Mouse (Mus musculus) frontal cortex, postnatal 14 days (tissue): Measurements from ENCODE around the gene Gm11492.

Experiments used
- DNase-seq, 2 experiments: peaks; one replicate each; pipeline ENCODE4 v3.0.0; 2022; ENCODE audit warnings: low spot score in 2 of 2

The Gm11492 gene

GRCm38 (mm10) chr11:87578963-87579601 is 12.6 kb downstream of the Gm11492 start:
- peak in 1 of 2 experiments; percentile 40 for DNase-seq

DNA sequence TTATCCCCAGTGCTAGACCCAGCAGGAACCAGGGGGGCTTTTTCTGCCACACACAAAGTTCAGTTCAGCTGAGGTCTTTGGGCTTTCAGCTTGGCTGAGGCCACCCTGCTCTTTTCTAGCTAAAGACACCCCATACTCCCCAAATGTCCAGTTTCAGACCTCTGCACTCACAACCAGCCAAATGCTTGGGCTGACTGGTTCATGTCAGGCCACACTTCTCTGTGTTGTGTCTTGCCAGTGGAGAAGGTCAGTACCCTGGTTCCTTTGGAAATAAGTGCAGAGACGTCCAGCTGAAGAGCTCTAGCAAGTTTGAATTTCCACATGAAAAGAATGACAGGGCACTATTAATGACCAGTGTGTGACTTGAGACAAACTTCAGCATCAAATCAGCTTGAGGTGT is 13.3 kb downstream of the Gm11492 start:
- no peak for DNase-seq

- no peak for DNase-seq
Observed at GRCm38 (mm10) chr11:87580543-87581085, 14.2 kb downstream of the Gm11492 start.

DNA sequence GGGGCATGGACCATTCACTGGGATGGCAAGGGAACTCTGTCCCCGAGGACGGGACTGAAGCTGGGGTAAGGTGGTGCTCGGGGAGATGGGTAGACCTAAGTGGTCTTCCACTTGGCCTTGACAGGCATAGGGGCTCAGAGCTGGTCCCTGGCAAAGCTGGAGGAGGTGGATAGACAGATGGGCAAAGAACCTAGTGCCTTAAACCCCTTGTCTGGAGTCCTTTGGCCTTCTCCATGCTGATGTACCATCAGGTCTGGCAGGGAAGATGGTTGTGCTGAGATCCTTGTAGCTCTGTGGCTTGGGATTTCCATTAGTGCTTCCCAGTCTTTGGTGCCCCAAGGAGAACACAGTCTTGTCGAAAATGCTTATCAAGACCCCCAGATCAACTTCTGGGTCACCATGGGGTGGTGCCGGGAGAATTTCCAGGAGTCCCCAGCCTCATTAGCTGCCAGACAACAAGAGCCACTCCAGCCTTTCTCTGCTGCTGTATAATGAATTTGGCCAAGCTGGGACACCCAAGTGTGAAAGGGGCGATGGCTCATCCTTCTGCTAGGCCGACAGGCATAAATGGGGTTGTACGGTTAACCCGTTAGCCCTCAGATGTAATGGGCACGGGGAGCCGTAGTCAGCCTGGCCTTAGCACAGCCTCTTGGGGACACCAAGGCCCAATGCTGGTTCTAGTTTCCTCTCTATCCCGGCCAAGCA is 14.9 kb downstream of the Gm11492 start:
- no peak for DNase-seq

DNA sequence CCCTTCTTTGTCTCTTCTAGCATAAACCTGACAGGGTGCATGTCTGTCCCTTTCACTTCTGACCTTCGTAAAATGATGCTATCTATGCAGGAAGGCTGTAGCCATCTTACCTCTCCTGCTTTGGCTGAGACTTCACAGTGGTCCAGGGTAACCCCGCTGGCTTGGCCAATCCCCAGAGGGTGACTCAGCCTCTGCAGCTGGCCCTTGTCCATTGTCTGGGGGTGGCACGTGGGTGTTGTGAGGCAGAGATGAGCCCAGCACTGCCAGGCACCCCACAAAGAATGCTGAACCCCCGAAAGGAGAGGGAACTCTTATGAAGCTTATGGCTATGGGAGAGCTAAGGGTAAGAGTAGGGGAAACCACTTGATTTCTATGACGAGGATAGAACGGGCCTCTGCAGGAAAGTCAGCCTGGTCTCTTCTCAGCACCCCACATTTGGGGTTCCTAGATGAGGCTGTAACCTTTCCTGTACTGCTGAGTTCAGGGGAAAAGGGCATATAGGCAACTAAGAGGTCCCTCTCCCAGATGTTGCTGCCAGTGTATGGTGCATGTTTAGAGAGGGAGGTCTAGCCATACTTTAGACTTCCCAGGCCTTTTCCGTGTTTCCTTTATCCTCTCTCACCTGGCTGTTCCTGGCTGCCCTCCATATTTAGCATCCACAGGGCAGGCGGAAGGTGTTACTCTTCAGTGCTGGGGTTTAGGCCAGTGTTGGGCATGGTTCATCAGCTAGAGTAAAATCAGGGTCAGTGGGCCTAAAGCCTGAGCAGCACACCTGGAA is 15.7 kb downstream of the Gm11492 start:
- no peak for DNase-seq

GRCm38 (mm10) chr11:87583291-87584034 is 17.0 kb downstream of the Gm11492 start:
- no peak for DNase-seq

DNA sequence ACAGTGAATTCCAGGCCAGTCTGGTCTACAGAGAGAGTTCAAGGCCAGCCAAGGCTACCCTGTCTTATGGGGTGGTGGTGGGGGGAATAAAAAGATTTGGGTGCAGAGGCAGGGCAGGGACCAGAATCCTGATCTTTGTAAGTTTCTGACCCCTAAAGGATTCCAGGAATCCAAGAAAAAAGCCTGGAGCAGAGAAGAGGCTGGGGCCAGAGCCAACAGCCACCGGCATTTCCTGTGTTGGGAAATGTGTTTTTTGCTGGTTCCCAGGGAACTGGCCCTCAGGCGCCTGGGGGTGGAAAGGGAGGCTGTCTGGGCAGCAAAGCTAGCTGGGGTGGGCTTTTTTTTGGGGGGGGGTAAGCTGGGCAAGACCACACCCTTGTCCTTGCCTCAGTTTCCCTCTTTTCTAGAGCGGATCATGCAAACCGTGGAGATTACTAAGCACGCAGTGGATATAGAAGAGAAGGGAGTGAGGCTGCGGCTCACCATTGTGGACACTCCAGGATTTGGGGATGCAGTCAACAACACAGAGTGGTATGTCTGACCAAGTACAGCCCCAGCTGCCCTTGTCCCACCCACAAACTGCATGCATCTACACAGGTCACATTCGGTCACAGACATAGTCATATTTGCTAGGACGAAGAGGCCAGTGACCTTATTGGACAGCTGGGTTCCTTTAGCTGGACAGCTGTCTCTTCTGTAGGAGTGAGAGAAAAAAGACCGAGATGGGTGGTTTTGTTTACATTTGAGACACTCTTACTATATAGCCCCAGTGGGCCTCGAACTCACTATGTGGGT is 18.5 kb downstream of the Gm11492 start:
- DNase-seq = no peak

GRCm38 (mm10) chr11:87587211-87587874 is 20.9 kb downstream of the Gm11492 start:
- DNase-seq = no peak

DNA sequence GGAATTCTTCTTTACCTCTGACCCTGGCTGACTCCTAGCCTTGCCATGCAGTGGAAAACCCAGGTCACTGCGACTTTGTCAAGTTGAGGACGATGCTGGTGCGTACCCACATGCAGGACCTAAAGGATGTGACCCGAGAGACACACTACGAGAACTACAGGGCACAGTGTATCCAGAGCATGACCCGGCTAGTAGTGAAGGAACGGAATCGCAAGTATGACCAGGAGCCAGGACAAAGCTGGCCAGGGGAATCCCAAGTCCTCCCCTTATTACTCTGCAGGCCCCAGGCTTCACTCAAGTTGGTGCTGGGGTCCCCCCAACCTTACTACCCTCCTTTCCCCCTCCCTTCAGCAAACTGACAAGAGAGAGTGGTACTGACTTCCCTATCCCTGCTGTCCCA is 23.2 kb downstream of the Gm11492 start:
- no peak for DNase-seq

- DNase-seq = no peak
Observed at GRCm38 (mm10) chr11:87590841-87591525, 24.5 kb downstream of the Gm11492 start.

DNA sequence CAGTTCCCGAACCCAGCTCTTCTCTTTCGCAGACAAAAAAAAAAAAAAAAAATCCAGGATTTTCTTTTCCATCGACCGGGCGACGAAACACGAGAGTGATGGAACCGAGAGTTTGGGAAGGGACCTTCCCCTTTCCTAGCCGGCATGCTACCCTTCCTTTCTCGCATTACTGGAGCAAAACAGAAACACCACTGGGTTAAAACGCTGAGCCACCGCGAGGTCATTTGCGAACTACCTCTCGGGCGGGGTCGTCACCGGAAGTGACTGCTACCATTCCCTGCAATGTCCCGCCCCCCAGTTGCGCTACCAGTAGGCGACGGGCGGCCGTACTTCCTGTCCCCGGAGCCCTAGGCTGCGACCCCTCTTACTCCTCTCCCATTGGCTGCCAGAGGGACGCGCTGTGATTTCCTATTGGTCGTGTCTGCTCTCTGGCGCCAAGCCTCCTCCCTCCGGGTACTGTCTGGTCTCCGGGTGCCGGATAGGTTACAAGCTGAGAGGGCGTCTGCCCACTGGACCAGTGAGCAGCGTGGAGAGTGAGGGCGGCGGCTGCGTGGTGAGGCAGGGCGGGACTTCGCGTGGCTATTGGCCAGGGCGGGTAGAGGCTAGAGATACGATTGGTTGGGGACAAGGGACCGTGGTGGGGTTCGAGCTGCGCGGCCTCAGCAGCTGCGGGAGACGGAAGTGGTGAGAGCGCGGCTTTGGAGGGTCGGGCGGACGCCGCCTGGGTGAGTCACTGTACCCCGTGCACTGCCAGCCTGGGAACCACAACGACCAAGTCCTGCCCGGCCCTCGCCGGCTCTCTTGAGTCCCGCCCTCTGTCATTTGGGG is 25.3 kb downstream of the Gm11492 start, which contains the start of gene Mtmr4:
Gene Mtmr4 (plus strand): TSS at position 637 of the 828 bp plus-strand sequence.
- DNase-seq = peak; percentile 99 to 100

DNA sequence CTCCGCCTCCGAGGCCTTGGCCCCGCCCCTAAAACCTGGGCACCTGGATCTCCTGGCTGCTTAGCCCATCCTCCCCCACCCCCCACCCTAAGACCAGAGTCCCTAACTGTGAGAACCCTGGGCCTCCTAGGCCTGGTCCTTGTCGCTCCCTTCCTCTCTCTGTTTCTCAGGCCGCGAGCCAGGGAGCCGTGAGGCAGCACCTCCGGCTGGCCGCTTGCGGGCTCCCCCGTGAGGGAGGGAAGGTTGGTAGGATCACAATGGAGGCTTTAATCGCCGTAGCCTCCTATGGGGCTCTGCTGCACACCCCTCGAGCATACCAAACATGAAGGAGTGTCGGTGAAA is 25.9 kb downstream of the Gm11492 start:
- peak in 1 of 2 experiments; percentile 38 for DNase-seq

GRCm38 (mm10) chr11:87592713-87593598 is 26.5 kb downstream of the Gm11492 start:
- DNase-seq = no peak

DNA sequence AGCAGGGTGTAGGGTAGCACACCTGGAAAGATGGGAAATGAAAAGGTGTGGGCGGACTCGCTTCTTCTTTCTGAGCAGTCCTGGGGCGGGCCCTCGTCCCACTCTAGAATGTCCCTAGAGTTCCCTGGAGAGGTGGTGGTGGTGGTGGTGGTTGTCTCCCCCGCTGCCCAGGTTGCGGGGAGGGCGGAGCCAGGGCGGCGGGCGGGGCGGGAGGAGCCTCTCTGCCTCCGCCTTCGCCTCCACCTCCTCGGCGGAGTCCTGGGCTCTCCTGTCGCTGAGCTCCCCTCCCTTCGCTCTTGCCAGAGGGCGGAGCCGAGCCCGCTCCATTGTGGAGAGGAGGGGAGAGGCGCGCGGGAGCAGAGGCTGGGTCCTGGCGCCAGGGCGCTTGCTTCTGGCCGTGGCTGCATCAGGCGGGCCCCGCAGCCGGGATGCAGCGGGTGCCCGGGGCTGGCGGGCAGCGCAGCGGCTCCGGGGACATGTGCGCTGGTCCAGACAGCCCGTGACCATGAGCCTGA is 28.9 kb downstream of the Gm11492 start:
- DNase-seq = peak; percentile 68 to 72

- DNase-seq = no peak
Observed at GRCm38 (mm10) chr11:87595976-87596375, 29.5 kb downstream of the Gm11492 start.

DNA sequence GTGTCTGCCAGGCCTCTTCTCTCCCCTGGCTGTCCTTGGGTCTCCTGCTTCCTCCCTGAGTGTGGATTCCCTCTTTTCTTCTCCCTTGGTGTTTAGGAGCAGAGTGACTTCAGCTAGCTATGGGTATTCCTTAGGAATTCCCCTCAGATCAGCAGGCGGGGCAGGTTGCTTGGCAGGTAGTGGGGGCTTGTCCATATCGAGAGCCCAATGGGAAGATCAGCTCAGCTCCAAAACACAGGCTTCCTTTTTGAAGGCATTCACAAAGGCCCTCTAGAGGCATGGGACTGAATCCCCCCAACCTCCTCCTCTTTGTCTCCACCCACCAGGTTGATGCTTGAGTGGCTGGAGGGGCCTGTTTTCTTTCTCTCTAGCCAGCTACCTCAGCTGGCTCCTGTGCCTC is 30.0 kb downstream of the Gm11492 start:
- DNase-seq = no peak

- DNase-seq = no peak
Observed at GRCm38 (mm10) chr11:87597061-87597460, 30.6 kb downstream of the Gm11492 start.
